Mouse (Mus musculus) hindbrain, embryonic 16.5 days (tissue): ENCODE data around the gene Tspan17. TPM values are rescaled to one million over a fixed set of nuclear protein-coding genes. Genes with fewer than 3 reads are reported as not detected.

ENCODE experiments used
- ATAC-seq: fragments of 200-750 bp; cut with Nextera tagmentation; 2 replicates; pipeline ENCODE4 v1.8.0; 2017; ENCODE audit warnings: moderate TSS enrichment, moderate library complexity
- H3K27ac ChIP-seq: fragments of 300-500 bp; sonication (generic); 2 replicates; pipeline ENCODE4 v1.5.1; 2014; ENCODE audit warnings: low read depth, mild to moderate bottlenecking, control low read depth, low read length, moderate library complexity
- H3K27me3 ChIP-seq: fragments of 300-500 bp; sonication (generic); replicated peaks from 2 replicates; pipeline ENCODE4 v1.6.1; 2014; ENCODE audit warnings: low read length; ENCODE audit not compliant: control insufficient read depth, insufficient read depth
- H3K36me3 ChIP-seq: fragments of 300-500 bp; sonication (generic); 2 replicates; pipeline ENCODE4 v1.6.1; 2014; ENCODE audit warnings: mild to moderate bottlenecking, low read length, moderate library complexity, mixed read lengths; ENCODE audit not compliant: control insufficient read depth, insufficient read depth
- H3K4me1 ChIP-seq: fragments of 300-500 bp; sonication (generic); 2 replicates; pipeline ENCODE4 v1.6.1; 2014; ENCODE audit warnings: low read depth, low read length; ENCODE audit not compliant: control insufficient read depth, insufficient read depth
- H3K4me2 ChIP-seq: fragments of 300-500 bp; sonication (generic); 2 replicates; pipeline ENCODE4 v1.6.1; 2014; ENCODE audit warnings: mild to moderate bottlenecking, low read length, control low read depth, moderate library complexity
- H3K4me3 ChIP-seq: fragments of 300-500 bp; sonication (generic); 2 replicates; pipeline ENCODE4 v1.5.1; 2014; ENCODE audit warnings: mild to moderate bottlenecking, low read length, control low read depth, moderate library complexity
- H3K9ac ChIP-seq: fragments of 300-500 bp; sonication (generic); 2 replicates; pipeline ENCODE4 v1.6.1; 2014; ENCODE audit warnings: low read depth, mild to moderate bottlenecking, control low read depth, low read length, moderate library complexity
- H3K9me3 ChIP-seq: fragments of 300-500 bp; sonication (generic); 2 replicates; pipeline ENCODE4 v1.6.1; 2014; ENCODE audit warnings: mild to moderate bottlenecking, low read length, moderate library complexity; ENCODE audit not compliant: control insufficient read depth
- WGBS: fragments of 180-500 bp; shearing (Covaris S2); extraction: QIAGEN DNeasy Blood & Tissue Kit; methylation state at CpG from one replicate; pipeline ENCODE4 v1.1.7; 2014; 5-methylcytosine and 5-hydroxymethylcytosine counted together
- polyA plus RNA-seq: library from polyadenylated mRNA; unstranded; fragments of >200 nt; fragmentation: Nextera tagmentation; extraction: Ambion mirVana; gene quantifications from 2 replicates; pipeline ENCODE4 v1.2.1, GENCODE M21; 2015

Gene Tspan17
- polyA plus RNA-seq, 1 experiment from 2014 or later, result 131 TPM

DNA sequence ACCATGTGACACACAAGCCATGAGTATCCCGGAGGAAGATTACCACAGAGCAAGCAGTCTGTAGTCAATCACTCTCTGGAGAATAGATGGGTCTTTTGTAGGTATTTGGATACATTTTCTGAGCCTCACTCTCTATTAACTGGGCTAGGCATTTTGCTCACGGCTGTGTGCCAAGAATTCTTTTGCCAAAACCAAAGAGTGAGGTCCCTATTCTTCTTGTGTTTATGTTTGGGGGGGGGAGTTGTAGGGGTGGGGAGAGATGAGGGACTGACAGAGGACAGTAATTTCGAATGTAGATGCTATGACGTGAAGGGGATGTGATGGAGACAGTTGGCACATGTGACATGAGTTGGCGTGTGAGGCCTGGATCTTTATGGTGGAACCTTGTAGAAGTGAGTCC is 47.9 kb downstream of the Tspan17 start:
- H3K4me2 ChIP-seq, result no peak overlapping the region
- no peaks in the 10 kb centered on the region for H3K9me3 ChIP-seq
- no peaks in the 10 kb centered on the region for H3K36me3 ChIP-seq
- no peak overlapping the region for H3K4me3 ChIP-seq
- no peak overlapping the region for H3K9ac ChIP-seq
- 56% methylated on average over 5 of the region's 5 CpGs for WGBS
- H3K27me3 ChIP-seq, result no peaks in the 10 kb centered on the region
- ATAC-seq, result no peak
- H3K27ac ChIP-seq, result 0 out of 2 replicates have a peak overlapping the region, but pooled peaks have one; percentile 40
- H3K4me1 ChIP-seq, result peaks cover 16% of the 10 kb centered on the region

DNA sequence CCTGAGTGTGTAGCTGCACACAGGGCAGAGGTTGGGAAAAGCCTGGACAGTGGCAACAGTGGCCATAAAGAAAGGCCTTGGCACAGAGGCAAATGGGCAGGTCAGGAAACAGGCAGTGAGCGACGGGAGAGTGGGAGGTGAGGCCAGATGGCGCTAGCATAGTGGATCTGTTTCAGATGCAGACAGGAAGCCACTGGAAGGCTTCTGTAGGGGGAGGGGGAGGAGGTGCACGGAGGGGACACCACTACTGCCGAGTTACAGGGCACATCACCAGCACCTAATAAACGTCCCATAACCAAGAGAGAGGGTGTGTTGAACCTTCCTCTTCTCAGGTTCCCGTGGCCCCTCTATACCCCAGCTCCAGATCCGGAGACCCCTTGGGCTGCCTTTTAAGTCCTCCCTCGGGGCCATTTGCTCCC is 48.3 kb downstream of the Tspan17 start:
- Histone ChIP-seq H3K9ac (peak overlapping the region; percentile 32; the same call in 1 of the 2 replicates), H3K9me3 (no peaks in the 10 kb centered on the region), H3K4me1 (peaks cover 16% of the 10 kb centered on the region), H3K4me2 (peak overlapping the region; percentile 11; the same call in 1 of the 2 replicates), H3K4me3 (no peak overlapping the region), H3K27me3 (no peaks in the 10 kb centered on the region), H3K36me3 (no peaks in the 10 kb centered on the region), H3K27ac (0 out of 2 replicates have a peak overlapping the region, but pooled peaks have one; percentile 40)
- peak; percentile 47 for ATAC-seq
- WGBS, result 10% methylated on average over 9 of the region's 9 CpGs

DNA sequence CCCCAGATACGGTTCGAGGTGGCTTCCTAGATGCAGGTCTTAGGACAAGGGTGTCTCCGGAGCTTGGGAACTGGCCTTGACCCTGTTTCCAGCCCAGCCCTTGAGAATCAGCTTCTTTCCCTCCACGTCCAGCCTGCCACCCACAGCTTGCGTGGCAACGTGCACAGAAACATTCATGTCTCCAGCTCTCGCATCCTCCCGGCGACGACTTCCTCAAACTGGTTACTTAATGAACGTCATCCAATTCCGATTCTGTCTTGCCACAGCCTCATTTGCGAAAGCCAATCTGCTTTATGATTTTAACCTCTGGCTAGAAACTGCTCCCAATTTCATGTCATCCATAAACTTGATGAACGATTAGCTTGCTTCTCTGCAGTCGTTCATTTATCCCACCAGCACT is 49.4 kb downstream of the Tspan17 start:
- ATAC-seq, result no peak
- no peak overlapping the region for H3K4me3 ChIP-seq
- no peak overlapping the region for H3K9ac ChIP-seq
- no peaks in the 10 kb centered on the region for H3K36me3 ChIP-seq
- peaks cover 16% of the 10 kb centered on the region for H3K4me1 ChIP-seq
- WGBS, result 59% methylated on average over 15 of the region's 15 CpGs
- no peak overlapping the region for H3K27ac ChIP-seq
- no peaks in the 10 kb centered on the region for H3K9me3 ChIP-seq
- no peak overlapping the region for H3K4me2 ChIP-seq
- H3K27me3 ChIP-seq, result no peaks in the 10 kb centered on the region

DNA sequence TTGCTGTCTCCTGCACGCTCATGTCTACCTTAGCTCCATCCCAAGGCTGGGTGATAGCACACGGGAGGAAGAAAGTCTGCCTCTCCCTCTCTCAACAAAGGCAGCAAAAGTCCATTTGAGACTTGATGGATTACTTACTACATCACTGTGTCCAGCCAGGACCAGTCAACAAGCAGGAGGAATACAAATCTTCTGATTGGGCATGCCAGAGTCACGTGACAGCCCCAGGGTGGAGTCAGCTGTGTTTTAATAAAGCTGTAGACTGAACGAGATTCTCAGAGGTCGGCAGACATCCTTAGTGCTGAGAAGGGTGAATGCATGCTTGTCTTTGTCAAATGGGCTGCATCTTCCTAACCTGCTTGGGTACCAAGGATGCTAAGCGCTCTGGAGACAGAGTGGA is 50.0 kb downstream of the Tspan17 start:
- 61% methylated on average over 6 of the region's 6 CpGs for WGBS
- Histone ChIP-seq H3K36me3 (no peaks in the 10 kb centered on the region), H3K9ac (no peak overlapping the region), H3K9me3 (no peaks in the 10 kb centered on the region), H3K27ac (no peak overlapping the region), H3K4me2 (no peak overlapping the region), H3K27me3 (no peaks in the 10 kb centered on the region), H3K4me1 (peaks cover 16% of the 10 kb centered on the region), H3K4me3 (no peak overlapping the region)
- ATAC-seq, result peak; percentile 32

DNA sequence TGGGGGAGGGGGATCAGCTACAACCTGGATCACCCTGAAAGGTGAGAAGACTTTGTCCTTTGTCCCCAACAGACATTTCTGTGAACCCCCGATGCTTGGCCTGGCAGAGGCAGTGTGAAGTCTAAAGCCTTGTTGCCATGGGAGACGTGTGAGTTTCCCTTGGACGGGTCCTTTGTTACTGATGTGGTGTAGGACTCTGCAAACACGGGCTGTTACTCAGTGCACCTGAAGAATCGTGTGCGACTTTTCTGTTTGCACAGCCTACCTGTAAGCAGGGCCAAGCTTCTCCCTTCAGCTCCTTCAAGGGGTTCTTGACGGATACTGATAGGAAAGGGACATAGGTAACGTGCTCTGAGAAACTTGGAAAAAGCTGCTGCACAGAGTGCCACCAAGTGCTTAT is 55.4 kb downstream of the Tspan17 start:
- Histone ChIP-seq H3K4me1 (no peaks in the 10 kb centered on the region), H3K27me3 (no peaks in the 10 kb centered on the region), H3K9me3 (no peaks in the 10 kb centered on the region), H3K4me3 (no peak overlapping the region), H3K36me3 (no peaks in the 10 kb centered on the region), H3K27ac (no peak overlapping the region), H3K4me2 (no peak overlapping the region), H3K9ac (no peak overlapping the region)
- ATAC-seq, result no peak
- 40% methylated on average over 8 of the region's 8 CpGs for whole genome bisulfite sequencing

Other genes starting within 250 kb of the Tspan17 start
- gene 4833439L19Rik, start 223.9 kb upstream of the Tspan17 start, polyA plus RNA-seq, result 268 and 272 TPM in 2 replicates
- 96.9 and 100 TPM in 2 replicates for gene Arl10, start 214.4 kb upstream of the Tspan17 start, polyA plus RNA-seq
- 64.7 and 69.1 TPM in 2 replicates for gene Nop16, start 199.3 kb upstream of the Tspan17 start, polyA plus RNA-seq
- 253 and 288 TPM in 2 replicates for gene Higd2a, start 199.2 kb upstream of the Tspan17 start, polyA plus RNA-seq
- gene Cltb, start 178.0 kb upstream of the Tspan17 start, polyA plus RNA-seq, result 244 and 276 TPM in 2 replicates
- gene Faf2, start 167.6 kb upstream of the Tspan17 start, polyA plus RNA-seq, result 61.9 and 64.7 TPM in 2 replicates
- gene Rnf44, start 95.5 kb upstream of the Tspan17 start, polyA plus RNA-seq, result 56.4 and 64.8 TPM in 2 replicates
- 0.16 and 0.21 TPM in 2 replicates for gene Cdhr2, start 87.9 kb upstream of the Tspan17 start, polyA plus RNA-seq
- 4.5 and 5.7 TPM in 2 replicates for gene Gprin1, start 39.5 kb upstream of the Tspan17 start, polyA plus RNA-seq
- 130 and 157 TPM in 2 replicates for gene Sncb, start 22.8 kb upstream of the Tspan17 start, polyA plus RNA-seq
- not detected in 2 replicates for gene Eif4e1b, start 5.4 kb upstream of the Tspan17 start, polyA plus RNA-seq
- gene Unc5a, start 160.0 kb downstream of the Tspan17 start, polyA plus RNA-seq, result 12.3 and 16.2 TPM in 2 replicates
- 1.1 and 1.2 TPM in 2 replicates for gene Hk3, start 232.0 kb downstream of the Tspan17 start, polyA plus RNA-seq